Mouse (Mus musculus) brain, embryonic 14.5 days (tissue): ENCODE results near the gene Rnf212.

ENCODE experiments used
- CTCF ChIP-seq: fragments of 200-500 bp; IDR thresholded peaks from 2 replicates; pipeline ENCODE4 v1.5.1; 2012; ENCODE audit warnings: inconsistent platforms, mild to moderate bottlenecking, moderate library complexity, borderline replicate concordance; ENCODE audit not compliant: insufficient read depth, insufficient read length; ENCODE audit errors: extremely low read depth
- POLR2A ChIP-seq: fragments of 200-500 bp; IDR thresholded peaks from 2 replicates; pipeline ENCODE4 v1.6.1; 2012; ENCODE audit warnings: mild to moderate bottlenecking, inconsistent platforms, borderline replicate concordance; ENCODE audit not compliant: poor library complexity, insufficient read depth, insufficient read length, severe bottlenecking; ENCODE audit errors: extremely low read depth

GRCm38 (mm10) chr5:108713691-108714090, 61.1 kb downstream of the Rnf212 start:
- TF ChIP-seq CTCF, result no peak
- no peak for TF ChIP-seq POLR2A
